Mouse (Mus musculus) E14TG2a.4 (cell line): ENCODE results near the gene Rfc3.

Source experiments
- H3K27me3 ChIP-seq: 2 replicates; pipeline ENCODE4 v1.6.1; 2014; ENCODE audit warnings: low read length, control low read depth; ENCODE audit not compliant: insufficient read depth
- H3K36me3 ChIP-seq: 2 replicates; pipeline ENCODE4 v1.6.1; 2014; ENCODE audit warnings: low read length, control low read depth; ENCODE audit not compliant: insufficient read depth
- H3K4me1 ChIP-seq: replicated peaks from 2 replicates; pipeline ENCODE4 v1.6.1; 2014; ENCODE audit warnings: low read depth, low read length, control low read depth
- H3K4me3 ChIP-seq: replicated peaks from 2 replicates; pipeline ENCODE4 v1.5.1; 2014; ENCODE audit warnings: mild to moderate bottlenecking, low read length
- H3K9me3 ChIP-seq: 2 replicates; pipeline ENCODE4 v1.6.1; 2014; ENCODE audit warnings: low read length, control low read depth
- CTCF ChIP-seq: conservative IDR thresholded peaks from 2 replicates; pipeline ENCODE4 v1.5.1; 2014; ENCODE audit warnings: low read length
- NANOG ChIP-seq: IDR thresholded peaks from 2 replicates; pipeline ENCODE4 v1.6.1; 2014; ENCODE audit warnings: borderline replicate concordance, low read length, mixed read lengths
- POU5F1 ChIP-seq: IDR thresholded peaks from 2 replicates; pipeline ENCODE4 v1.6.1; 2014; ENCODE audit warnings: low read length, borderline replicate concordance

Gene Rfc3

GRCm38 (mm10) chr5:151605921-151606320 is 45.1 kb downstream of the Rfc3 start, which contains the start of gene Vmn2r18:
Vmn2r18 (minus strand) TSS chr5:151606021.
- H3K27me3 ChIP-seq = no peaks in the 10 kb centered on the region

GRCm38 (mm10) chr5:151601696-151602095 is 49.3 kb downstream of the Rfc3 start:
- no peaks in the 10 kb centered on the region for H3K27me3 ChIP-seq
- no peak overlapping the region for H3K4me3 ChIP-seq
- no peaks in the 10 kb centered on the region for H3K9me3 ChIP-seq
- H3K4me1 ChIP-seq = no peaks in the 10 kb centered on the region
- H3K36me3 ChIP-seq = no peaks in the 10 kb centered on the region
- TF ChIP-seq POU5F1 (no peak), CTCF (no peak)

More at GRCm38 (mm10) chr5:151605921-151606320, 45.1 kb downstream of the Rfc3 start, which contains the start of gene Vmn2r18:
- no peaks in the 10 kb centered on the region for H3K36me3 ChIP-seq
- no peak within 1 kb of the TSS for H3K4me3 ChIP-seq
- H3K4me1 ChIP-seq = no peaks in the 10 kb centered on the region
- no peaks in the 10 kb centered on the region for H3K9me3 ChIP-seq
- no peak for TF ChIP-seq NANOG
- no peak for TF ChIP-seq POU5F1
- no peak for TF ChIP-seq CTCF
